10 mouse cellular contexts compared by ENCODE assay signal in genomic region chr6:83381510-83382491, GRCm38 (mm10). TPM values are rescaled to one million over a fixed set of nuclear protein-coding genes. Genes with fewer than 3 reads are reported as not detected.
A peak's percentile ranks its signal among the peaks of the same experiment; 100 is the strongest.
DNase-seq lines count a peak whose midpoint lies in the region; ATAC-seq and TF ChIP-seq lines count a peak whose summit lies in the region.
"Had no signal": no experiment of that assay in that cellular context is flagged by ENCODE, and none has a peak within 500 bp of the region (broad histone marks: within the 10 kb centered on the region; RNA-seq: fewer than 3 reads in every experiment).

No protein-coding gene starts in this region.

- ATAC-seq in liver, embryonic 15.5 days (ENCODE audit: insufficient read depth) = peak; percentile 99

- H3K4me2 ChIP-seq in liver, embryonic 15.5 days = peak overlapping the region; percentile 32
- H3K4me2 ChIP-seq: embryonic facial prominence, embryonic 15.5 days; neural tube, embryonic 13.5 days had no signal

- H3K9ac ChIP-seq in liver, embryonic 15.5 days = peak overlapping the region; percentile 1; the same call in 1 of the 2 replicates
- H3K9ac ChIP-seq: embryonic facial prominence, embryonic 15.5 days; neural tube, embryonic 13.5 days had no signal

- TF ChIP-seq POLR2A in lung, adult 2 months (IDR thresholded peaks at IDR 0.05; ENCODE audit: borderline replicate concordance, extremely low read depth, low read depth, low read length) = no peak

- intact Hi-C loops in left cerebral cortex, postnatal 4 days (cut with DNase I) = no loop called here

- no peaks in the 10 kb centered on the region for H3K4me1 ChIP-seq in lung, adult 2 months (ENCODE audit: control insufficient read depth, insufficient read depth, low read length)
- peaks cover 22% of the 10 kb centered on the region for H3K4me1 ChIP-seq in liver, embryonic 15.5 days (replicated peaks)
- H3K4me1 ChIP-seq: embryonic facial prominence, embryonic 15.5 days; neural tube, embryonic 13.5 days had no signal

- no peak overlapping the region for H3K4me3 ChIP-seq in lung, adult 2 months (replicated peaks; ENCODE audit: extremely low read depth, low read depth, low read length)
- no peak overlapping the region for H3K4me3 ChIP-seq in liver, embryonic 15.5 days (replicated peaks)
- H3K4me3 ChIP-seq: embryonic facial prominence, embryonic 15.5 days; neural tube, embryonic 13.5 days had no signal

- TF ChIP-seq CTCF in lung, adult 2 months (IDR thresholded peaks at IDR 0.05; ENCODE audit: insufficient read depth, low read length) = no peak

- peak; percentile 25 for DNase-seq in lung, postnatal 36 days
- DNase-seq in lung, adult 2 months = no peak
- DNase-seq in heart, adult 9 months (ENCODE audit: low spot score in 2 of 2) = peak; percentile 61 to 70
- peak; percentile 84 for DNase-seq in testis, postnatal 14 days (ENCODE audit: low spot score)
- no peak for DNase-seq in left cerebral cortex, postnatal 4 days
- DNase-seq in cerebellum, adult 18-20 months = no peak
- no peak for DNase-seq in cerebellum, postnatal 36 days

- H3K27ac ChIP-seq in liver, embryonic 15.5 days (replicated peaks) = peak overlapping the region; percentile 38
- H3K27ac ChIP-seq: embryonic facial prominence, embryonic 15.5 days; neural tube, embryonic 13.5 days had no signal

- 54% methylated on average over 10 of the region's 10 CpGs for WGBS in lung, adult 2 months
- WGBS in liver, embryonic 15.5 days (ENCODE audit: insufficient replicate concordance) = 38% methylated on average over 10 of the region's 10 CpGs

- no peaks in the 10 kb centered on the region for H3K27me3 ChIP-seq in liver, embryonic 15.5 days
- H3K27me3 ChIP-seq: embryonic facial prominence, embryonic 15.5 days; neural tube, embryonic 13.5 days had no signal

- H3K9me3 ChIP-seq in liver, embryonic 15.5 days (replicated peaks) = no peaks in the 10 kb centered on the region
- H3K9me3 ChIP-seq: embryonic facial prominence, embryonic 15.5 days; neural tube, embryonic 13.5 days had no signal

- H3K36me3 ChIP-seq in liver, embryonic 15.5 days (replicated peaks) = peaks cover 75% of the 10 kb centered on the region

RNA-seq across cellular contexts. Expression of gene Bola3, which starts 32.9 kb away (rescaled TPM):
- 7.5 and 12.5 TPM in 2 replicates for polyA plus RNA-seq in lung, adult 2 months (2012; rRNA removed)
- polyA plus RNA-seq in liver, embryonic 15.5 days (2015; fragmentation: Nextera tagmentation; extraction: Ambion mirVana) = 204 and 248 TPM in 2 replicates
- total RNA-seq in left cerebral cortex, postnatal 4 days (2021) = 10 to 100 TPM; 16.4 to 21.0 TPM

RNA-seq across cellular contexts. Expression of gene Mob1a, which starts 56.0 kb away (rescaled TPM):
- polyA plus RNA-seq in lung, adult 2 months (2012; rRNA removed) = 39.1 and 41.3 TPM in 2 replicates
- 34.9 and 35.9 TPM in 2 replicates for polyA plus RNA-seq in liver, embryonic 15.5 days (2015; fragmentation: Nextera tagmentation; extraction: Ambion mirVana)
- total RNA-seq in left cerebral cortex, postnatal 4 days (2021) = 10 to 100 TPM; 20.4 to 21.9 TPM

RNA-seq across cellular contexts. Expression of gene Mthfd2, which starts 56.1 kb away (rescaled TPM):
- 1.3 and 2.6 TPM in 2 replicates for polyA plus RNA-seq in lung, adult 2 months (2012; rRNA removed)
- polyA plus RNA-seq in liver, embryonic 15.5 days (2015; fragmentation: Nextera tagmentation; extraction: Ambion mirVana) = 61.6 and 67.8 TPM in 2 replicates
- total RNA-seq in left cerebral cortex, postnatal 4 days (2021) = 10 to 100 TPM; 17.3 to 17.5 TPM

Comparison
In these comparisons a context has a peak if more than half of its experiments do, and no peak if none do; other contexts are left out.
1. DNase-seq: peak in lung, postnatal 36 days (single experiment), heart, adult 9 months (2 of 2) and testis, postnatal 14 days (single experiment); none in lung, adult 2 months (single experiment), left cerebral cortex, postnatal 4 days (single experiment), cerebellum, adult 18-20 months (0 of 2) and cerebellum, postnatal 36 days (0 of 2).
2. RNA of gene Bola3, which starts 32.9 kb away (polyA plus RNA-seq): 204 to 248 TPM in liver, embryonic 15.5 days; 7.5 to 12.5 TPM in lung, adult 2 months; every median in the first group is over 10 times any median in the second.
3. RNA of gene Mthfd2, which starts 56.1 kb away (polyA plus RNA-seq): 61.6 to 67.8 TPM in liver, embryonic 15.5 days; 1.3 to 2.6 TPM in lung, adult 2 months; every median in the first group is over 10 times any median in the second.